Mouse (Mus musculus) liver, embryonic 14.5 days (tissue): ENCODE measurements around the gene Eml4. TPM values are rescaled to one million over a fixed set of nuclear protein-coding genes. Genes with fewer than 3 reads are reported as not detected.
A peak's percentile ranks its signal among the peaks of the same experiment; 100 is the strongest.

Experiments
- ATAC-seq: fragments of 200-750 bp; cut with Nextera tagmentation; 2 replicates; pipeline ENCODE4 v1.8.0; 2017; ENCODE audit warnings: moderate number of reproducible peaks, mild to moderate bottlenecking, moderate library complexity; ENCODE audit not compliant: insufficient read depth
- DNase-seq, 3 experiments: peaks; one replicate each; pipeline ENCODE4 v3.0.0-alpha.2; 2012 to 2013; ENCODE audit warnings: low read depth in 3 of 3, low spot score in 3 of 3
- H3K27ac ChIP-seq: fragments of 300-500 bp; sonication (generic); 2 replicates; pipeline ENCODE4 v1.5.1; 2014; ENCODE audit warnings: moderate library complexity, mild to moderate bottlenecking, control low read depth, inconsistent platforms
- H3K27me3 ChIP-seq: fragments of 300-500 bp; sonication (generic); 2 replicates; pipeline ENCODE4 v1.6.1; 2014; ENCODE audit warnings: mild to moderate bottlenecking, low read length, moderate library complexity; ENCODE audit not compliant: control insufficient read depth, insufficient read depth
- H3K36me3 ChIP-seq: fragments of 300-500 bp; sonication (generic); replicated peaks from 2 replicates; pipeline ENCODE4 v1.6.1; 2014; ENCODE audit warnings: low read depth; ENCODE audit not compliant: control insufficient read depth, insufficient read depth
- H3K4me1 ChIP-seq, 2 experiments: fragments of 200-500 bp in 1 of 2; fragments of 300-500 bp in 1 of 2; sonication (generic) in 1 of 2; replicated peaks; 2 replicates each; pipeline ENCODE4 v1.6.1; 2012 to 2014; ENCODE audit warnings: antibody characterized with exemption in 1 of 2, inconsistent platforms in 1 of 2, low read length in 1 of 2; ENCODE audit not compliant: control insufficient read depth in 2 of 2, insufficient read depth in 2 of 2
- H3K4me2 ChIP-seq: fragments of 300-500 bp; sonication (generic); 2 replicates; pipeline ENCODE4 v1.6.1; 2014; ENCODE audit warnings: low read depth, mild to moderate bottlenecking, control low read depth, moderate library complexity
- H3K4me3 ChIP-seq, 2 experiments: fragments of 200-500 bp in 1 of 2; fragments of 300-500 bp in 1 of 2; sonication (generic) in 1 of 2; 2 replicates each; pipeline ENCODE4 v1.5.1; 2012 to 2014; ENCODE audit warnings: low read depth in 2 of 2, low read length in 2 of 2, mild to moderate bottlenecking in 2 of 2, control low read depth in 1 of 2, inconsistent platforms in 1 of 2, moderate library complexity in 1 of 2; ENCODE audit not compliant: insufficient read depth in 1 of 2
- H3K9ac ChIP-seq: fragments of 300-500 bp; sonication (generic); replicated peaks from 2 replicates; pipeline ENCODE4 v1.6.1; 2014; ENCODE audit warnings: mild to moderate bottlenecking, control low read depth, moderate library complexity
- H3K9me3 ChIP-seq: fragments of 300-500 bp; sonication (generic); 2 replicates; pipeline ENCODE4 v1.6.1; 2016; ENCODE audit warnings: low read length, mixed read lengths; ENCODE audit not compliant: control insufficient read depth
- CTCF ChIP-seq: IDR thresholded peaks from 2 replicates; pipeline ENCODE4 v1.5.1; 2016; ENCODE audit warnings: antibody characterized with exemption, low read depth, control low read depth
- EP300 ChIP-seq: IDR thresholded peaks from 2 replicates; pipeline ENCODE4 v1.6.1; 2016; ENCODE audit warnings: antibody characterized with exemption, low read depth
- WGBS: fragments of 180-500 bp; shearing (Covaris S2); extraction: QIAGEN DNeasy Blood & Tissue Kit; methylation state at CpG from one replicate; pipeline ENCODE4 v1.1.7; 2014; ENCODE audit not compliant: insufficient replicate concordance; 5-methylcytosine and 5-hydroxymethylcytosine counted together
- polyA plus RNA-seq, 2 experiments: library from polyadenylated mRNA; depleted of rRNA in 1 of 2; stranded (reverse) in 1 of 2; unstranded in 1 of 2; fragments of >200 nt; fragmentation: Nextera tagmentation in 1 of 2; extraction: Ambion mirVana in 1 of 2; gene quantifications; 2 replicates each; pipeline versions ENCODE4 v1.2.1 to v1.2.3; 2012 to 2014

Eml4 gene
- polyA plus RNA-seq, 2 experiments, result 4.8 to 5.0 TPM

DNA sequence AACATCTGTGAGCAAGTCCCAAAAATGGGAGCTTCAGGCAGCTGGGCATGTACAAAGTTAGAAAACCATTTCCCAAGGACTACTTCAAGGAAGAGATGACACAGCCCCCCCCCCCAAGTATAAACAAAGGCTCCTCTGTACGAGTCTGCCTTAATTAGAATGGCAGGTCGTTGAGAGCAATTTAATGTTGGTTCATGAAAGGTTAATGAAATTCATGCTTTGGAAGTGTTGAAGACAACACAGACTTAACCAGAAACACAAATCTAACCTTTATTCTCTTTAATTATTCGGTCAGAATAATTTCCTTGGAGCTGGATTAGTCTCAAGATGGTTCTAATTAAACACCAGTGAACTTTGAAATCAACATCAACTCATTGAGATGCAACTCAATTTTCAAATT lies 137.0 kb downstream of the Eml4 start:
- Histone ChIP-seq H3K4me3 (no peak overlapping the region), H3K9ac (no peak overlapping the region), H3K4me2 (no peak overlapping the region), H3K4me1 (no peaks in the 10 kb centered on the region), H3K27me3 (no peaks in the 10 kb centered on the region), H3K27ac (no peak overlapping the region), H3K9me3 (no peaks in the 10 kb centered on the region), H3K36me3 (no peaks in the 10 kb centered on the region)
- TF ChIP-seq EP300 (no peak), CTCF (no peak)
- 46% methylated on average over 3 of the region's 3 CpGs for WGBS
- ATAC-seq, result no peak
- DNase-seq, result no peak

DNA sequence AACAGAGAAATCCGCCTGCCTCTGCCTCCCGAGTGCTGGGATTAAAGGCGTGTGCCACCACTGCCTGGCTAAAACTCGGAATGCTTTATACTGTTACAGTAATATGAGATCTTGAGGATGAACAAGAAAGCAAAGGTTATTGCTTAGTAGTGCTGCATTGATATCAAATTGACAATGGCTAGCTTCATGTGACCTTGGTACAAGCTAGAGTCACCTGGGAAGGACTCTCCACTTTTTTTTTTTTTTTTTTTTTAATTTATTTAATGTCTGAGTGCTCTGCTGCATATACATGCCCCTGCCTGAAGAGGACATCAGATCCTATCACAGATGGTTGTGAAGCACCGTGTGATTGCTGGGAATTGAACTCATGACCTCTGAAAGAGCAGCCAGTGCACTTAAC lies 148.2 kb downstream of the Eml4 start:
- no peak overlapping the region for H3K4me2 ChIP-seq
- no peak overlapping the region for H3K4me3 ChIP-seq
- H3K27me3 ChIP-seq, result no peaks in the 10 kb centered on the region
- H3K9me3 ChIP-seq, result no peaks in the 10 kb centered on the region
- peaks cover 29% of the 10 kb centered on the region for H3K36me3 ChIP-seq
- ATAC-seq (no peak), DNase-seq (no peak)
- WGBS, result 79% methylated on average over 5 of the region's 5 CpGs
- no peak overlapping the region for H3K9ac ChIP-seq
- H3K27ac ChIP-seq, result no peak overlapping the region
- no peaks in the 10 kb centered on the region for H3K4me1 ChIP-seq
- TF ChIP-seq CTCF (no peak), EP300 (no peak)

- DNase-seq, result no peak
- Histone ChIP-seq H3K36me3 (peaks cover 29% of the 10 kb centered on the region), H3K4me2 (no peak overlapping the region), H3K4me1 (no peaks in the 10 kb centered on the region), H3K4me3 (no peak overlapping the region), H3K9ac (no peak overlapping the region), H3K27me3 (no peaks in the 10 kb centered on the region), H3K27ac (no peak overlapping the region), H3K9me3 (no peaks in the 10 kb centered on the region)
- TF ChIP-seq EP300 (no peak), CTCF (no peak)
- no peak for ATAC-seq
- 78% methylated on average over 4 of the region's 4 CpGs for WGBS
These were observed 149.0 kb downstream of the Eml4 start for GRCm38 (mm10) chr17:83499692-83500091.

DNA sequence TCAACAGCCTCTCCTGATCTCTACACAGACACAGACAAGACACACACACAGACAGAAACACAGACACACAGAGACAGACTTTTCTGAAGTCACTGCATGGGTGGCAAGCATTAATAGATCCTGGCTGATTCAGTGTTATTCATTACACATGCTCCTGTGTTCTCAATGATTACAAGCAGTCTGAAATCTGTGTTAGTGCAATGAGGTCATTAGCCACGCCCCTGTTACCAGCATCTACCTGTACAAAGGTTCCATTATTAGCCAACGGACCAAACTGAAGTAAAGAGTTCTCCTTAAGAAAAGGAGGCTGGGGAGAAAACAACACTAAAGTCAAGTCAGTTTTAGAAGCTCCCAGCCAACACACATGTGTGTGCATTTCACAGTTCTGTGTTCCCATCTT lies 153.0 kb downstream of the Eml4 start:
- H3K9me3 ChIP-seq, result no peaks in the 10 kb centered on the region
- WGBS, result 70% methylated on average over 2 of the region's 2 CpGs
- H3K27ac ChIP-seq, result no peak overlapping the region
- no peak for TF ChIP-seq CTCF
- no peak for TF ChIP-seq EP300
- no peak overlapping the region for H3K4me2 ChIP-seq
- no peak overlapping the region for H3K9ac ChIP-seq
- H3K4me3 ChIP-seq, result no peak overlapping the region
- no peak for DNase-seq
- no peaks in the 10 kb centered on the region for H3K27me3 ChIP-seq
- ATAC-seq, result no peak
- peaks cover 29% of the 10 kb centered on the region for H3K36me3 ChIP-seq
- H3K4me1 ChIP-seq, result no peaks in the 10 kb centered on the region

GRCm38 (mm10) chr17:83512130-83512529 lies 161.4 kb downstream of the Eml4 start:
- no peaks in the 10 kb centered on the region; the same call in 1 of the 2 replicates for H3K36me3 ChIP-seq
- peak overlapping the region; percentile 97 for H3K4me2 ChIP-seq
- H3K4me1 ChIP-seq, result peaks cover 14 to 15% of the 10 kb centered on the region in 2 experiments
- no peaks in the 10 kb centered on the region for H3K27me3 ChIP-seq
- 87% methylated on average over 3 of the region's 3 CpGs for WGBS
- no peak for TF ChIP-seq EP300
- no peak for TF ChIP-seq CTCF
- no peaks in the 10 kb centered on the region for H3K9me3 ChIP-seq
- DNase-seq (no peak), ATAC-seq (no peak)
- no peak overlapping the region for H3K4me3 ChIP-seq
- H3K9ac ChIP-seq, result no peak overlapping the region
- no peak overlapping the region for H3K27ac ChIP-seq
